Mouse (Mus musculus) CH12.LX (cell line): ENCODE measurements around the gene Raph1.

Experiments used
- CHD2 ChIP-seq: IDR thresholded peaks from 2 replicates; pipeline ENCODE4 v1.6.1; 2011; ENCODE audit warnings: low read length, improper control_type of control experiment
- CTCF ChIP-seq, 2 experiments: IDR thresholded peaks in 1 of 2; conservative IDR thresholded peaks in 1 of 2; 2 replicates each; pipeline ENCODE4 v1.5.1; 2011 to 2012; ENCODE audit warnings: low read depth in 2 of 2, low read length in 2 of 2, improper control_type of control experiment in 1 of 2, inconsistent platforms in 1 of 2, mild to moderate bottlenecking in 1 of 2, moderate library complexity in 1 of 2
- NELFE ChIP-seq: IDR thresholded peaks from 2 replicates; pipeline ENCODE4 v1.6.1; 2011; ENCODE audit warnings: low read depth, low read length, improper control_type of control experiment
- NRF1 ChIP-seq: IDR thresholded peaks from 2 replicates; pipeline ENCODE4 v1.6.1; 2014; ENCODE audit warnings: low read depth, mild to moderate bottlenecking, inconsistent platforms, low read length, improper control_type of control experiment, moderate library complexity

- TF ChIP-seq CTCF (conservative IDR thresholded peaks at IDR 0.05 in 1 of 2, IDR thresholded peaks at IDR 0.05 in 1 of 2; ENCODE audit: low read depth in 2 of 2, low read length in 2 of 2), result no peak
- no peak for TF ChIP-seq NRF1
- no peak for TF ChIP-seq CHD2
- no peak for TF ChIP-seq NELFE
These were observed 33.0 kb upstream of the Raph1 start for GRCm38 (mm10) chr1:60599926-60600325.
